Mouse (Mus musculus) small intestine, adult 2 months (tissue): ENCODE measurements around the gene Bcl2l11.

Experiments used
- CTCF ChIP-seq: fragments of 200-500 bp; IDR thresholded peaks from 2 replicates; pipeline ENCODE4 v1.5.1; 2012; ENCODE audit warnings: low read depth, mild to moderate bottlenecking, control low read depth, inconsistent platforms, low read length, moderate library complexity, mixed read lengths; ENCODE audit not compliant: insufficient replicate concordance, insufficient read length; ENCODE audit errors: extremely low read depth
- POLR2A ChIP-seq: fragments of 200-500 bp; IDR thresholded peaks from 2 replicates; pipeline ENCODE4 v1.6.1; 2012; ENCODE audit warnings: low read depth, mild to moderate bottlenecking, control low read depth, inconsistent platforms, low read length, moderate library complexity

DNA sequence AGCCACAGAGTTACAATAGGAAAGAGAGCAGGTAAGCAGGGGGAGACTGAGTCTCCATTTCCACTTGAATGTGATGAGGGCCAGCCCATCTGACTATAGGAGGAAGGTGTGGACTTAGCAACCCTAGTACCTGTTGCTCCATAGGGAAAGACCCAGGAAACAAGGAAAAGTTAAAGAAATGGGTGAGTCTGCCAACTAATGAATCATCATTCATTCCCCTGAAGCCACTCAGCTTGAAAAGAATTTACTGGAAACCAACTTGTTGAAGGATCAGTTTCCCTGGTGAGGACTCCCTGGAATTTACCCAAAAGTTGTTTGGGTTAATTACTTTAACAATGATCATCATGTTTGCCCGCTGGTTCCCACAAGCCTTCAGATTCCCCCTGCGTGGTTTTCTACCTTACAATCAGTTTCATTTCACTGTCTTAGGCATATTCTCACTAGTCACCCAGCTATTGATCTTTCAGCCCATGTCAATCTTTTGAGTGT, 84.0 kb downstream of the Bcl2l11 start:
- TF ChIP-seq POLR2A (no peak), CTCF (no peak)
